Mouse (Mus musculus) stomach, embryonic 16.5 days (tissue): Measurements from ENCODE around the gene Usp39. TPM values are rescaled to one million over a fixed set of nuclear protein-coding genes. Genes with fewer than 3 reads are reported as not detected.

ENCODE experiments used
- ATAC-seq: fragments of 200-750 bp; cut with Nextera tagmentation; 2 replicates; pipeline ENCODE4 v1.8.0; 2017; ENCODE audit warnings: moderate number of reproducible peaks, moderate TSS enrichment; ENCODE audit not compliant: insufficient read depth, low FRiP score
- H3K27ac ChIP-seq: fragments of 300-500 bp; sonication (generic); 2 replicates; pipeline ENCODE4 v1.5.1; 2014; ENCODE audit warnings: low read length
- H3K27me3 ChIP-seq: fragments of 300-500 bp; sonication (generic); 2 replicates; pipeline ENCODE4 v1.6.1; 2014; ENCODE audit warnings: low read length, control low read depth, mixed read lengths; ENCODE audit not compliant: control insufficient read depth, insufficient read depth
- H3K36me3 ChIP-seq: fragments of 300-500 bp; sonication (generic); 2 replicates; pipeline ENCODE4 v1.6.1; 2014; ENCODE audit warnings: low read length; ENCODE audit not compliant: control insufficient read depth, insufficient read depth
- H3K4me1 ChIP-seq: fragments of 300-500 bp; sonication (generic); 2 replicates; pipeline ENCODE4 v1.6.1; 2014; ENCODE audit warnings: low read length, control low read depth, mixed read lengths; ENCODE audit not compliant: control insufficient read depth, insufficient read depth
- H3K4me2 ChIP-seq: fragments of 300-500 bp; sonication (generic); 2 replicates; pipeline ENCODE4 v1.6.1; 2014; ENCODE audit warnings: low read depth, low read length, mixed read lengths
- H3K4me3 ChIP-seq: fragments of 300-500 bp; sonication (generic); replicated peaks from 2 replicates; pipeline ENCODE4 v1.5.1; 2014; ENCODE audit warnings: mild to moderate bottlenecking, low read length
- H3K9ac ChIP-seq: fragments of 300-500 bp; sonication (generic); 2 replicates; pipeline ENCODE4 v1.6.1; 2014; ENCODE audit warnings: low read length
- H3K9me3 ChIP-seq: fragments of 300-500 bp; sonication (generic); replicated peaks from 2 replicates; pipeline ENCODE4 v1.6.1; 2016; ENCODE audit warnings: low read length, control low read depth; ENCODE audit not compliant: control insufficient read depth
- WGBS: fragments of 180-500 bp; shearing (Covaris S2); extraction: QIAGEN DNeasy Blood & Tissue Kit; methylation state at CpG from one replicate; pipeline ENCODE4 v1.1.7; 2014; 5-methylcytosine and 5-hydroxymethylcytosine counted together
- polyA plus RNA-seq: library from polyadenylated mRNA; unstranded; fragments of >200 nt; fragmentation: Nextera tagmentation; extraction: Ambion mirVana; gene quantifications from 2 replicates; pipeline ENCODE4 v1.2.1, GENCODE M21; 2015

Gene Usp39
- polyA plus RNA-seq, result 29.7 and 31.4 TPM in 2 replicates

GRCm38 (mm10) chr6:72345074-72345567 lies at the start of gene Usp39:
TSS of gene Usp39 (minus strand) at chr6:72345184.
- Histone ChIP-seq H3K4me3 (peak within 1 kb of the TSS; percentile 59), H3K36me3 (no peaks in the 10 kb centered on the region), H3K9me3 (no peaks in the 10 kb centered on the region), H3K9ac (peak within 1 kb of the TSS; percentile 79), H3K4me1 (peaks cover 14% of the 10 kb centered on the region), H3K4me2 (peak within 1 kb of the TSS; percentile 80), H3K27ac (peak within 1 kb of the TSS; percentile 36; the same call in 1 of the 2 replicates), H3K27me3 (no peaks in the 10 kb centered on the region)
- peak; percentile 83 for ATAC-seq
- under 1% methylated on average over 30 of the region's 30 CpGs for WGBS

DNA sequence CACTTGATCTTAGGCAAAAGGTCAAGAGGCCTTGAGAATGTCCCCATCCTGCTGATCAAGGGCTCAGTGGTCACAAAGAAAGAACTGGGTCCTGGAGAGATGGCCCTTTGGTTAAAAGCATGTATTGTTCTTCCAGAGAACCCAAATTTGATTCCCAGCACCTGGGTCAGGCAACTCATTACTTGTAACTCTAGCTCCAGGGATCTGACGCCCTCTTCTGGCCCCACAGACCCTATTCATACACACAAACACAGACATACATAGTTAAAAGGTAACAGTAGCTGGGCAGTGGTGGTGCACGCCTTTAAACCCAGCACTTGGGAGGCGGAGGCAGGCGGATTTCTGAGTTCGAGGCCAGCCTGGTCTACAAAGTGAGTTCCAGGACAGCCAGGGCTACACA lies 47.4 kb upstream of the Usp39 start:
- Histone ChIP-seq H3K4me1 (peaks cover 35% of the 10 kb centered on the region), H3K4me2 (no peak overlapping the region), H3K9me3 (no peaks in the 10 kb centered on the region), H3K27me3 (no peaks in the 10 kb centered on the region), H3K9ac (no peak overlapping the region), H3K4me3 (no peak overlapping the region), H3K27ac (no peak overlapping the region), H3K36me3 (no peaks in the 10 kb centered on the region)
- no peak for ATAC-seq
- 95% methylated on average over 5 of the region's 5 CpGs for WGBS

DNA sequence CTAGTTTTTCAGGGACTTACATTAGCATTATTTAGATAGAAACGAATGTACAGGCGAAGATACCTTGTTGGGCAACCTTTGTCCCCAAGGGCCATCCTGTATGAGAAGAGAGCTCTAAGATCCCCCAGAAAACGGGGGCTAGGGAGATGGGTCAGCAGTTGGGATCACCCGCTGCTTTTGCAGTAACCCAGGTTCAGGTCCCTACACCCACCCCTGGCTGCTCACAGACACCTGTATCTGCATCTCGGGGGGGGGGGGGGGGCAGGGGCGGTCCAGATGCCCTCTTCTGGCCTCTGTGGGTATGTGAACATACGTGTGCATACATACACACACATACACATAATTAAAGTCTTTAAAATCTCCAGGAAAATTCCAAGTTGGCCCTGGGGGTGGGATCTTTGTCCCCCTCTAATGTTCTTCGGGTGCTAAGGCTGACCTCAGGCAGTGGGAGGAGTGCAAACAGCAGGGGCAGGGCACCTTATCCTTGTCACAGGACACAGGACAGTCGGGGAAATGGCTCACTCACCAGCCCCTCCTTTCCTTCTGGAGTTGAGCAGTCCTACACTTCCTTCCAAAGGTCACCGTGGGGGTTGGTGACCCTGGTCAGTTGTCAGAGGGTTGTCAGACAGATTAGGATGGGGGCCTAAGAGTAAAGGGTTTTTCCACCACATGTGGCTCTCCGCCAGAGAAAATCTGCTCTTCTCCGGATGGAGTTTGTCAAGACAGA lies 46.0 kb upstream of the Usp39 start:
- Histone ChIP-seq H3K9me3 (no peaks in the 10 kb centered on the region), H3K27me3 (no peaks in the 10 kb centered on the region), H3K36me3 (no peaks in the 10 kb centered on the region), H3K4me2 (peak overlapping the region; percentile 85), H3K4me1 (peaks cover 35% of the 10 kb centered on the region), H3K27ac (peak overlapping the region; percentile 99), H3K9ac (peak overlapping the region; percentile 93), H3K4me3 (peak overlapping the region; percentile 71)
- 13% methylated on average over 12 of the region's 12 CpGs for WGBS
- peak; percentile 61 for ATAC-seq

DNA sequence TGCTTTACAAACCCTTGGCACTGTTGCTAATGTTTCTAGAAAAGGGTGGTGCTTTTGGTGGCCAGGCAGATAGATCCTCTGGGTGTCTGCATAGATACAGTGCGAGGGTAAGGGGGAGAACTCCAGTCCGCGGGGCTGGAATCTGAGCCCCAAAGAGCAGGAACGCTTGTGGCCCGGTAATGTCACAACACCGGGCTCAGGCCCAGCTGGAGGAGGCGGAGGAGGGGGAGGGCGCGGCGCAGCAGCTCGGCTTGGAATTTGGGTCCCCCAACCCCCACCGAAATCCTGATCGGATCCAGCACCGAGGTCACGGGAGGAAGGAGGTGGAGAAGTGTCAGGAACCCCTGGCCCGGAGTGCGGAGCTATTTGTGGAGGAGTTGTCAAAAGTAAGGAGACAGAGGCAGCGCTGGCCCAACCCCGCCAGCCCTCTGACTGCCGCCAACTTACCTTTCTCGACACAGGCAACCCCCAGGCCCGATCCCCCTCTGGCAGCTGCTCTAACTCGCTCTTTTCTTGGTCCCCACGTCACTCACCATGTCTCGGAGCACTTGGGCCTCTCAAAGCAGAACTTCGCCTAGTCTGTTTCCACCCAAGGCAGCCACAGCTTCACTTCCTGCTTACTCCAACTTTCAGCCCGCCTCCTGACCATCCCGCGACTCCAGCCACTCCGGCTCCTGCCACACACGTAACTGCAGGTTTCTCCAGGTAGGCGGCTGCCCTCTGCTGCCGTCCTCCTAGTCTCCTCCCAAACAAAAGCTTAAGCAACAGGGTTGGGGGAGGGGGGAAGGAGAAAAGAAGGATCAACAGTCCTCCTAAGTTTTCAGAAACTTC lies 45.2 kb upstream of the Usp39 start, which contains the start of gene Vamp8:
Gene Vamp8, minus strand, starts transcription at position 763 of the 831 bp plus-strand sequence.
- peak; percentile 90 for ATAC-seq
- peak within 1 kb of the TSS; percentile 71 for H3K4me3 ChIP-seq
- H3K36me3 ChIP-seq, result peaks cover 6% of the 10 kb centered on the region; the same call in 1 of the 2 replicates
- peak within 1 kb of the TSS; percentile 93 for H3K9ac ChIP-seq
- no peaks in the 10 kb centered on the region for H3K27me3 ChIP-seq
- no peaks in the 10 kb centered on the region for H3K9me3 ChIP-seq
- peak within 1 kb of the TSS; percentile 85 for H3K4me2 ChIP-seq
- peak within 1 kb of the TSS; percentile 99 for H3K27ac ChIP-seq
- WGBS, result 1% methylated on average over 33 of the region's 33 CpGs
- H3K4me1 ChIP-seq, result peaks cover 35% of the 10 kb centered on the region

DNA sequence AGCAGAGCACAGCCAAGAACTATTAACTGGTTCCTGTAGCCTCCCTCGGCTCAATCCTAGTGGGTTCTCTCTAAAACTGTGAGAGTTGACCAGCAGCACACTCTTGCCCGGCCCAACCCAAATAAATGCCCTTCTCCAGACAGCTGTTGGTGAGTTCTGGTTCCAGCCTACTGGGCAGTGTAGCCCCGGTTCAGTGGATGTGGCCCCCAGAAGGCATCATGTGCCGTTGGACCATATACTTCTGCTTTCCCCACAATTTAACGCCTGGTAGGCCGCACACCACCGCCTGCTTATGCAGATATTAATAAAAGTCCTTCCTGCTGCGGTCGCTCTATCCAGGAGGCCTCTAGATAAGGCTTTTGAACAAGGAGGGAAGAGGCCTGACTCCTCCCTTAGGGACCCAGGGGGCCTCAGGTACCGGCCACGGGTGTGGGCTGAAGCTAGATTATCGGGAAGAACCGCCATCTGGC lies 44.5 kb upstream of the Usp39 start:
- Histone ChIP-seq H3K27me3 (no peaks in the 10 kb centered on the region), H3K4me2 (peak overlapping the region; percentile 85), H3K27ac (peak overlapping the region; percentile 99), H3K9ac (peak overlapping the region; percentile 93), H3K9me3 (no peaks in the 10 kb centered on the region), H3K4me3 (peak overlapping the region; percentile 71), H3K36me3 (peaks cover 9% of the 10 kb centered on the region; the same call in 1 of the 2 replicates), H3K4me1 (peaks cover 35% of the 10 kb centered on the region)
- 12% methylated on average over 13 of the region's 13 CpGs for WGBS
- ATAC-seq, result peak; percentile 71

DNA sequence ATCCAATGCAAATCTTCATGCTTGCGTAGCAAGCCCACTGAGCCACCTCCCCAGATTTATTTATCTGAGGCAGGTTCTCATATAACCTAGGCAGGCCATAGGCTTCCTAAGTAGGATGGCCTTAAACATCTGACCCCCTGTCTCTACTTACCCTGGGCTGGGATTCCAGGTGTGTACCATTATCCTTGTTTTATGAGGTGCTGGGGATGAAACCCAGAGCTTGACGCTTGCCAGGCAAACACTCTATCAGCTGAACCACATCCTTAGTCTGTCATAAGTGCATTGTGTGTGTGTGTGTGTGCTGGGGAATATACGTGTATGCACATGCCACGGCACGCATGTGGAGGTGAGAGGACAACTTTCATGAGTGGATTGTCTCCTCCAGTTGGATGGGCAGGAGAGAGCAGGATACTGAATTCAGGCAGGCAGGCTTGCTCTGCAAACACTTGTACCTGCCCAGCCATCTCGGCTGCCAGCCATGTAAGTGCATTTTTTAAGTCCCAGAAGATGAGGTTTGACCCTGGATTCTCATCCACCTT lies 43.9 kb upstream of the Usp39 start:
- 72% methylated on average over 6 of the region's 6 CpGs for WGBS
- Histone ChIP-seq H3K9me3 (no peaks in the 10 kb centered on the region), H3K4me3 (peak overlapping the region; percentile 71), H3K9ac (peak overlapping the region; percentile 93), H3K27me3 (no peaks in the 10 kb centered on the region), H3K27ac (peak overlapping the region; percentile 99), H3K4me1 (peaks cover 35% of the 10 kb centered on the region), H3K4me2 (peak overlapping the region; percentile 85), H3K36me3 (peaks cover 9% of the 10 kb centered on the region; the same call in 1 of the 2 replicates)
- no peak for ATAC-seq

- 62% methylated on average over 10 of the region's 10 CpGs for WGBS
- Histone ChIP-seq H3K4me2 (peak overlapping the region; percentile 85), H3K4me1 (peaks cover 35% of the 10 kb centered on the region), H3K27me3 (no peaks in the 10 kb centered on the region), H3K4me3 (peak overlapping the region; percentile 6), H3K9ac (peak overlapping the region; percentile 93), H3K9me3 (no peaks in the 10 kb centered on the region), H3K27ac (no peak overlapping the region), H3K36me3 (peaks cover 9% of the 10 kb centered on the region; the same call in 1 of the 2 replicates)
- ATAC-seq, result no peak
Measured at GRCm38 (mm10) chr6:72388266-72388665, 43.3 kb upstream of the Usp39 start.

GRCm38 (mm10) chr6:72387816-72388215 lies 42.8 kb upstream of the Usp39 start:
- Histone ChIP-seq H3K27me3 (no peaks in the 10 kb centered on the region), H3K9ac (no peak overlapping the region; the same call in 1 of the 2 replicates), H3K27ac (no peak overlapping the region), H3K9me3 (no peaks in the 10 kb centered on the region), H3K4me1 (peaks cover 35% of the 10 kb centered on the region), H3K4me3 (no peak overlapping the region), H3K4me2 (no peak overlapping the region), H3K36me3 (peaks cover 9% of the 10 kb centered on the region; the same call in 1 of the 2 replicates)
- 82% methylated on average over 3 of the region's 3 CpGs for WGBS
- no peak for ATAC-seq
